Mouse (Mus musculus): ENCODE data around the gene Card11. TPM values are rescaled to one million over a fixed set of nuclear protein-coding genes. Genes with fewer than 3 reads are reported as not detected.

Card11 gene
- total and polyA plus RNA-seq, 3 experiments, result not detected

DNA sequence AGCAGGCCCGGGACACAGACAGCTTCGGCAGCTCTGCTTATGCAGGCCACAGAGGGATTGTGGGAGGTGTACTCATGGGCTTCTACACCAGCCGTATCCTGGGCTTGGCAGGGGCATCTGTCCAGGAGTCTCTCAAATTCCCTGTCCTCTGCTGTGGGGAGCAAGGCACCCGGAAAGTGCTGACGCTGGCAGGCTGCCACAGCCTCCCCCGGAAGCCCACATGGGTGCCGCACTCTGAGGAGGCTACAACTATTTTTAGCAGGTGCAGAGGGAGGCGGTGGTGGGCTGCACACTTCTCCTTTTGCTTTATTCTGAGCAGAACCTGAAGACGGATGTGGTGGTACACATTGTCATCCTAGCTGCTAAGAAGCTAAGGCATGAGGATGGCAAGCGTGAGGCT lies 52.4 kb downstream of the Card11 start:
- no peaks in the 10 kb centered on the region for H3K4me1 ChIP-seq (ENCODE audit: insufficient read depth, low read depth, low read length)
- peaks cover 78% of the 10 kb centered on the region for H3K9me3 ChIP-seq (replicated peaks)
- no peak for DNase-seq (ENCODE audit: low spot score)
- ATAC-seq (ENCODE audit: extremely low read depth, insufficient number of reproducible peaks, low FRiP score, poor library complexity, severe bottlenecking), result no peak
- no peaks in the 10 kb centered on the region for H3K36me3 ChIP-seq (replicated peaks)
- no peak overlapping the region for H3K4me3 ChIP-seq (ENCODE audit: low read depth, low read length)
- no peak for TF ChIP-seq TAL1 (conservative IDR thresholded peaks at IDR 0.05; ENCODE audit: low read depth, low read length)
- no peak for TF ChIP-seq CTCF (IDR thresholded peaks at IDR 0.05; ENCODE audit: low read depth, low read length)
- no peak for TF ChIP-seq GATA2 (IDR thresholded peaks at IDR 0.05; ENCODE audit: borderline replicate concordance, low read depth, low read length)
- TF ChIP-seq POLR2AphosphoS5 (IDR thresholded peaks at IDR 0.05; ENCODE audit: insufficient replicate concordance, low read depth, low read length), result no peak
- TF ChIP-seq GATA1 (IDR thresholded peaks at IDR 0.05; ENCODE audit: borderline replicate concordance, low read length), result no peak
- no peaks in the 10 kb centered on the region for H3K27me3 ChIP-seq (ENCODE audit: insufficient read depth, low read length)

- no peak for TF ChIP-seq CTCF (IDR thresholded peaks at IDR 0.05; ENCODE audit: low read depth, low read length)
- TF ChIP-seq TAL1 (conservative IDR thresholded peaks at IDR 0.05; ENCODE audit: low read depth, low read length), result no peak
- no peak for TF ChIP-seq POLR2AphosphoS5 (IDR thresholded peaks at IDR 0.05; ENCODE audit: insufficient replicate concordance, low read depth, low read length)
- TF ChIP-seq GATA1 (IDR thresholded peaks at IDR 0.05; ENCODE audit: borderline replicate concordance, low read length), result no peak
- TF ChIP-seq GATA2 (IDR thresholded peaks at IDR 0.05; ENCODE audit: borderline replicate concordance, low read depth, low read length), result no peak
- H3K4me3 ChIP-seq (ENCODE audit: low read depth, low read length), result no peak overlapping the region
- DNase-seq (ENCODE audit: low spot score), result no peak
- H3K36me3 ChIP-seq (replicated peaks), result no peaks in the 10 kb centered on the region
- ATAC-seq (ENCODE audit: extremely low read depth, insufficient number of reproducible peaks, low FRiP score, poor library complexity, severe bottlenecking), result no peak
- no peaks in the 10 kb centered on the region for H3K27me3 ChIP-seq (ENCODE audit: insufficient read depth, low read length)
- H3K9me3 ChIP-seq (replicated peaks), result peaks cover 74% of the 10 kb centered on the region
- H3K4me1 ChIP-seq (ENCODE audit: insufficient read depth, low read depth, low read length), result no peaks in the 10 kb centered on the region
Observed at GRCm38 (mm10) chr5:140946034-140946433, 54.3 kb downstream of the Card11 start.

DNA sequence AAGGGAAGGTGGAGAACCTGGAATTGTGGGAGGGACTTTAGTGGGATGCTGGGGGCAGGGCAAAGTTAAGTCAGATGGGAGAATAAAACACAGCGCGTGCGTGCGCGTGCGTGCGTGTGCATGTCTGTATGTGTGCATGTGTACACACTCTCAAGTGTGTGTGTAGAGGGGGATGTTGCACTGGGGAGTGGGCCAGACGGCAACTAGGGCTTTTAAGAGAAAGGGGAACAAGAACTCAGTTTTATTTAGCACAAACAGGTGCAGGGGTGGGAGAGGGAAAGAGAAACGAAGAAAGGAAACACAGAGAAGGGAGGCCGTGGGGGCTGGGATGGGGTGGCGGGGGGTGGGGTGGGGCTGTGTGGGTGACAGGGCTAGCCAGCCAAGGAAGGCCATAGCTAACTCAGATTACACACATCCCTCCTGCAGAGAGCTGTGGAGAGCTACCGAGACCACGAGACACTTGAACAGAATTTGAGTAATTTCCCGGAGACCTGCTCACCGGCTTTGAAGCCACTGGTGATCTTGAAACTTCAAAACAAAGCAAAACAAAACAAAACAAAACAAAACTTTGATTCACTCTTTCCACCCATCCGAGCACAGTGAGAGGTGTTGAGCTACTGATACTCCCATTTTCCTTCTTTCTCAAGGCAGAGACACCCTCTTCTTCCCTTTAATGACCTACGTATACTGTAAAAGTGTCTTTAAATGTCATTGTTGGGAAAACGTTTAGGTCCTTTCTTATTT lies 55.8 kb downstream of the Card11 start:
- no peak for DNase-seq (ENCODE audit: low spot score)
- H3K9me3 ChIP-seq (replicated peaks), result peaks cover 75% of the 10 kb centered on the region
- H3K36me3 ChIP-seq (replicated peaks), result no peaks in the 10 kb centered on the region
- no peaks in the 10 kb centered on the region for H3K4me1 ChIP-seq (ENCODE audit: insufficient read depth, low read depth, low read length)
- TF ChIP-seq GATA2 (IDR thresholded peaks at IDR 0.05; ENCODE audit: borderline replicate concordance, low read depth, low read length), result no peak
- no peak for TF ChIP-seq GATA1 (IDR thresholded peaks at IDR 0.05; ENCODE audit: borderline replicate concordance, low read length)
- TF ChIP-seq TAL1 (conservative IDR thresholded peaks at IDR 0.05; ENCODE audit: low read depth, low read length), result no peak
- no peak for TF ChIP-seq CTCF (IDR thresholded peaks at IDR 0.05; ENCODE audit: low read depth, low read length)
- TF ChIP-seq POLR2AphosphoS5 (IDR thresholded peaks at IDR 0.05; ENCODE audit: insufficient replicate concordance, low read depth, low read length), result no peak
- no peaks in the 10 kb centered on the region for H3K27me3 ChIP-seq (ENCODE audit: insufficient read depth, low read length)
- no peak for ATAC-seq (ENCODE audit: extremely low read depth, insufficient number of reproducible peaks, low FRiP score, poor library complexity, severe bottlenecking)
- H3K4me3 ChIP-seq (ENCODE audit: low read depth, low read length), result no peak overlapping the region

- Histone ChIP-seq H3K27me3 (ENCODE audit: insufficient read depth, low read length) (no peaks in the 10 kb centered on the region), H3K36me3 (replicated peaks) (no peaks in the 10 kb centered on the region), H3K4me3 (ENCODE audit: low read depth, low read length) (no peak overlapping the region), H3K9me3 (replicated peaks) (peaks cover 74% of the 10 kb centered on the region), H3K4me1 (ENCODE audit: insufficient read depth, low read depth, low read length) (no peaks in the 10 kb centered on the region)
- TF ChIP-seq GATA2 (IDR thresholded peaks at IDR 0.05; ENCODE audit: borderline replicate concordance, low read depth, low read length), result no peak
- no peak for TF ChIP-seq POLR2AphosphoS5 (IDR thresholded peaks at IDR 0.05; ENCODE audit: insufficient replicate concordance, low read depth, low read length)
- TF ChIP-seq GATA1 (IDR thresholded peaks at IDR 0.05; ENCODE audit: borderline replicate concordance, low read length), result no peak
- no peak for TF ChIP-seq CTCF (IDR thresholded peaks at IDR 0.05; ENCODE audit: low read depth, low read length)
- no peak for TF ChIP-seq TAL1 (conservative IDR thresholded peaks at IDR 0.05; ENCODE audit: low read depth, low read length)
- no peak for DNase-seq (ENCODE audit: low spot score)
- no peak for ATAC-seq (ENCODE audit: extremely low read depth, insufficient number of reproducible peaks, low FRiP score, poor library complexity, severe bottlenecking)
Observed at GRCm38 (mm10) chr5:140940923-140941491, 59.4 kb downstream of the Card11 start.

- H3K27me3 ChIP-seq (ENCODE audit: insufficient read depth, low read length), result no peaks in the 10 kb centered on the region
- no peaks in the 10 kb centered on the region for H3K36me3 ChIP-seq (replicated peaks)
- DNase-seq (ENCODE audit: low spot score) (no peak), ATAC-seq (ENCODE audit: extremely low read depth, insufficient number of reproducible peaks, low FRiP score, poor library complexity, severe bottlenecking) (no peak)
- TF ChIP-seq GATA1 (IDR thresholded peaks at IDR 0.05; ENCODE audit: borderline replicate concordance, low read length) (no peak), TAL1 (conservative IDR thresholded peaks at IDR 0.05; ENCODE audit: low read depth, low read length) (no peak), GATA2 (IDR thresholded peaks at IDR 0.05; ENCODE audit: borderline replicate concordance, low read depth, low read length) (no peak), POLR2AphosphoS5 (IDR thresholded peaks at IDR 0.05; ENCODE audit: insufficient replicate concordance, low read depth, low read length) (no peak)
- no peaks in the 10 kb centered on the region for H3K4me1 ChIP-seq (ENCODE audit: insufficient read depth, low read depth, low read length)
- H3K4me3 ChIP-seq (ENCODE audit: low read depth, low read length), result no peak overlapping the region
- peaks cover 77% of the 10 kb centered on the region for H3K9me3 ChIP-seq (replicated peaks)
Observed at GRCm38 (mm10) chr5:140940257-140940922, 60.0 kb downstream of the Card11 start.

- Histone ChIP-seq H3K36me3 (replicated peaks) (no peaks in the 10 kb centered on the region), H3K27me3 (ENCODE audit: insufficient read depth, low read length) (no peaks in the 10 kb centered on the region), H3K9me3 (replicated peaks) (peaks cover 70% of the 10 kb centered on the region), H3K4me1 (ENCODE audit: insufficient read depth, low read depth, low read length) (no peaks in the 10 kb centered on the region), H3K4me3 (ENCODE audit: low read depth, low read length) (no peak overlapping the region)
- DNase-seq (ENCODE audit: low spot score) (no peak), ATAC-seq (ENCODE audit: extremely low read depth, insufficient number of reproducible peaks, low FRiP score, poor library complexity, severe bottlenecking) (no peak)
- TF ChIP-seq GATA2 (IDR thresholded peaks at IDR 0.05; ENCODE audit: borderline replicate concordance, low read depth, low read length), result no peak
- TF ChIP-seq TAL1 (conservative IDR thresholded peaks at IDR 0.05; ENCODE audit: low read depth, low read length), result no peak
- no peak for TF ChIP-seq POLR2AphosphoS5 (IDR thresholded peaks at IDR 0.05; ENCODE audit: insufficient replicate concordance, low read depth, low read length)
- no peak for TF ChIP-seq GATA1 (IDR thresholded peaks at IDR 0.05; ENCODE audit: borderline replicate concordance, low read length)
- no peak for TF ChIP-seq CTCF (IDR thresholded peaks at IDR 0.05; ENCODE audit: low read depth, low read length)
Observed at GRCm38 (mm10) chr5:140936816-140937215, 63.6 kb downstream of the Card11 start.

All from G1E (cell line).